Mouse (Mus musculus): ENCODE results near the gene Ccdc85b.
"Not testable (repeated sequence)": the region's sequence is repeated elsewhere in the genome, so short reads cannot be mapped to it uniquely, and the experiment has no call there.

The Ccdc85b gene

GRCm38 (mm10) chr19:5457746-5458442 lies at the start of gene Ccdc85b:
TSS of gene Ccdc85b (minus strand) at chr19:5457894.
- DNase-seq (ENCODE audit: low read depth, low spot score), result no peak

GRCm38 (mm10) chr19:5503687-5504086 lies 46.0 kb upstream of the Ccdc85b start, which contains the start of gene 1700020D05Rik:
TSS of gene 1700020D05Rik (minus strand) at chr19:5503787.
- DNase-seq (ENCODE audit: low read depth, low spot score), result no peak

GRCm38 (mm10) chr19:5500330-5500875 lies 42.7 kb upstream of the Ccdc85b start:
- DNase-seq (ENCODE audit: low read depth, low spot score), result no peak

- DNase-seq (ENCODE audit: low read depth, low spot score), result no peak
Measured at GRCm38 (mm10) chr19:5496052-5496370, 38.3 kb upstream of the Ccdc85b start.

- no peak for DNase-seq (ENCODE audit: low read depth, low spot score)
Measured at GRCm38 (mm10) chr19:5495353-5496051, 37.8 kb upstream of the Ccdc85b start.

GRCm38 (mm10) chr19:5494314-5494713 lies 36.6 kb upstream of the Ccdc85b start:
- DNase-seq (ENCODE audit: low read depth, low spot score), result no peak

- not testable (repeated sequence) for DNase-seq (ENCODE audit: low read depth, low spot score)
Measured at GRCm38 (mm10) chr19:5493301-5493721, 35.6 kb upstream of the Ccdc85b start.

- DNase-seq (ENCODE audit: low read depth, low spot score), result no peak
Measured at GRCm38 (mm10) chr19:5492641-5493040, 34.9 kb upstream of the Ccdc85b start.

GRCm38 (mm10) chr19:5490898-5491708 lies 33.4 kb upstream of the Ccdc85b start:
- peak; percentile 37 for DNase-seq (ENCODE audit: low read depth, low spot score)

- peak; percentile 88 for DNase-seq (ENCODE audit: low read depth, low spot score)
Measured at GRCm38 (mm10) chr19:5490313-5490897, 32.7 kb upstream of the Ccdc85b start, which contains the start of gene Cfl1. TSS of gene Cfl1 (plus strand) at chr19:5490455.

GRCm38 (mm10) chr19:5489721-5490120 lies 32.0 kb upstream of the Ccdc85b start:
- DNase-seq (ENCODE audit: low read depth, low spot score), result not testable (repeated sequence)

GRCm38 (mm10) chr19:5488878-5489571 lies 31.3 kb upstream of the Ccdc85b start:
- DNase-seq (ENCODE audit: low read depth, low spot score), result peak; percentile 93

GRCm38 (mm10) chr19:5487768-5488550 lies 30.3 kb upstream of the Ccdc85b start, which contains the start of gene Mus81:
TSS of gene Mus81 (minus strand) at chr19:5488402.
- DNase-seq (ENCODE audit: low read depth, low spot score), result peak; percentile 81

- DNase-seq (ENCODE audit: low read depth, low spot score), result no peak
Measured at GRCm38 (mm10) chr19:5486771-5487170, 29.1 kb upstream of the Ccdc85b start.

GRCm38 (mm10) chr19:5486286-5486685 lies 28.6 kb upstream of the Ccdc85b start:
- no peak for DNase-seq (ENCODE audit: low read depth, low spot score)

- no peak for DNase-seq (ENCODE audit: low read depth, low spot score)
Measured at GRCm38 (mm10) chr19:5485821-5486220, 28.1 kb upstream of the Ccdc85b start.

- no peak for DNase-seq (ENCODE audit: low read depth, low spot score)
Measured at GRCm38 (mm10) chr19:5485371-5485770, 27.7 kb upstream of the Ccdc85b start.

- DNase-seq (ENCODE audit: low read depth, low spot score), result no peak
Measured at GRCm38 (mm10) chr19:5484496-5484895, 26.8 kb upstream of the Ccdc85b start.

- no peak for DNase-seq (ENCODE audit: low read depth, low spot score)
Measured at GRCm38 (mm10) chr19:5483386-5484359, 26.0 kb upstream of the Ccdc85b start.

All from retina, postnatal 7 days (tissue).